Mouse (Mus musculus) heart, adult 2 months (tissue): ENCODE measurements at regions not wholly inside any gene's neighbourhood (a gene's known extent, or its start where the extent isn't known, plus 50 kb on each side); places are given as distances from the start of the nearest gene placed in this dataset.

Source experiments
- CTCF ChIP-seq: fragments of 200-600 bp; IDR thresholded peaks from 2 replicates; pipeline ENCODE4 v1.8.1; 2022; ENCODE audit warnings: antibody characterized with exemption, mild to moderate bottlenecking, moderate library complexity
- EP300 ChIP-seq: fragments of 200-500 bp; IDR thresholded peaks from 2 replicates; pipeline ENCODE4 v1.6.1; 2011; ENCODE audit warnings: low read depth, low read length, control low read depth; ENCODE audit not compliant: insufficient read depth
- POLR2A ChIP-seq: fragments of 200-500 bp; IDR thresholded peaks from 2 replicates; pipeline ENCODE4 v1.6.1; 2011; ENCODE audit warnings: mild to moderate bottlenecking, low read depth, low read length, control low read depth; ENCODE audit not compliant: insufficient read depth

DNA sequence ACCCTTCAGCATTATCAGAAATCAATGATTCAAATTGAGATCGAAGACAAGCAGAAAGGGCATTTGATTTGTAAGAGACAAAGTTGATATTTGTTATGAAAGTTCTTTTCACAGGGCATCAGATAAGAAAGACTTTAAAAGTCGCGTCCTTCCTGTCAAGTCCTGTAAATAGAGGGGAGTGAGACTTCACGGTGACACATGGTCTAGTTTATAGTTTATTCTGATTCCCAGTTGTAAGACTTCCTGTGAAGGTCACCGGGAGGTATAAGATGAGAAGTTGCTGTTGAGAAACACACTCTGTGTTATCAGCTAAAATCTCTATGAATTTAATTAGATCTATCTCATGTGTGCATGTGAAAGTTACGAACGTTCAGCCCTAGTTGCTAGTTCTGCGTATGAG, 103.8 kb upstream of the Nrip1 start:
- no peak for TF ChIP-seq POLR2A
- no peak for TF ChIP-seq CTCF
- TF ChIP-seq EP300: no peak
